Mouse (Mus musculus): ENCODE data around the gene Sf3b2. TPM values are rescaled to one million over a fixed set of nuclear protein-coding genes. Genes with fewer than 3 reads are reported as not detected.
"Not testable (repeated sequence)": the region's sequence is repeated elsewhere in the genome, so short reads cannot be mapped to it uniquely, and the experiment has no call there.

Sf3b2 gene
- polyA plus RNA-seq, 1 experiment = 192 TPM

GRCm38 (mm10) chr19:5272801-5273733, 22.2 kb downstream of the Sf3b2 start, which contains the start of gene Pacs1:
Gene Pacs1, minus strand, starts transcription at chr19:5273119.
- DNase-seq (ENCODE audit: low read depth) = peak; percentile 95
- TF ChIP-seq POLR2A (IDR thresholded peaks at IDR 0.05; ENCODE audit: borderline replicate concordance, extremely low read depth, insufficient read depth, insufficient read length, poor library complexity, severe bottlenecking) (peak; percentile 91), CTCF (IDR thresholded peaks at IDR 0.05; ENCODE audit: borderline replicate concordance, extremely low read depth, insufficient read depth, insufficient read length) (no peak)

- peak; percentile 45 for DNase-seq (ENCODE audit: low read depth)
These were observed 22.9 kb downstream of the Sf3b2 start for GRCm38 (mm10) chr19:5272326-5272795.

GRCm38 (mm10) chr19:5271430-5271829, 23.8 kb downstream of the Sf3b2 start:
- no peak for TF ChIP-seq POLR2A (IDR thresholded peaks at IDR 0.05; ENCODE audit: borderline replicate concordance, extremely low read depth, insufficient read depth, insufficient read length, poor library complexity, severe bottlenecking)
- no peak for DNase-seq (ENCODE audit: low read depth)

More at GRCm38 (mm10) chr19:5272326-5272795, 22.9 kb downstream of the Sf3b2 start:
- TF ChIP-seq POLR2A (IDR thresholded peaks at IDR 0.05; ENCODE audit: borderline replicate concordance, extremely low read depth, insufficient read depth, insufficient read length, poor library complexity, severe bottlenecking) = no peak
- no peak for TF ChIP-seq CTCF (IDR thresholded peaks at IDR 0.05; ENCODE audit: borderline replicate concordance, extremely low read depth, insufficient read depth, insufficient read length)

- DNase-seq (ENCODE audit: low read depth) = no peak
- TF ChIP-seq CTCF (IDR thresholded peaks at IDR 0.05; ENCODE audit: borderline replicate concordance, extremely low read depth, insufficient read depth, insufficient read length) (no peak), POLR2A (IDR thresholded peaks at IDR 0.05; ENCODE audit: borderline replicate concordance, extremely low read depth, insufficient read depth, insufficient read length, poor library complexity, severe bottlenecking) (no peak)
These were observed 25.9 kb downstream of the Sf3b2 start for GRCm38 (mm10) chr19:5269392-5269791.

- TF ChIP-seq CTCF (IDR thresholded peaks at IDR 0.05; ENCODE audit: borderline replicate concordance, extremely low read depth, insufficient read depth, insufficient read length) (no peak), POLR2A (IDR thresholded peaks at IDR 0.05; ENCODE audit: borderline replicate concordance, extremely low read depth, insufficient read depth, insufficient read length, poor library complexity, severe bottlenecking) (no peak)
- no peak for DNase-seq (ENCODE audit: low read depth)
These were observed 26.4 kb downstream of the Sf3b2 start for GRCm38 (mm10) chr19:5268875-5269274.

- no peak for DNase-seq (ENCODE audit: low read depth)
- TF ChIP-seq CTCF (IDR thresholded peaks at IDR 0.05; ENCODE audit: borderline replicate concordance, extremely low read depth, insufficient read depth, insufficient read length) (no peak), POLR2A (IDR thresholded peaks at IDR 0.05; ENCODE audit: borderline replicate concordance, extremely low read depth, insufficient read depth, insufficient read length, poor library complexity, severe bottlenecking) (no peak)
These were observed 27.2 kb downstream of the Sf3b2 start for GRCm38 (mm10) chr19:5268017-5268416.

- no peak for DNase-seq (ENCODE audit: low read depth)
- TF ChIP-seq CTCF (IDR thresholded peaks at IDR 0.05; ENCODE audit: borderline replicate concordance, extremely low read depth, insufficient read depth, insufficient read length) = no peak
- TF ChIP-seq POLR2A (IDR thresholded peaks at IDR 0.05; ENCODE audit: borderline replicate concordance, extremely low read depth, insufficient read depth, insufficient read length, poor library complexity, severe bottlenecking) = no peak
These were observed 28.2 kb downstream of the Sf3b2 start for GRCm38 (mm10) chr19:5267015-5267414.

GRCm38 (mm10) chr19:5257140-5257539, 38.1 kb downstream of the Sf3b2 start:
- TF ChIP-seq CTCF (IDR thresholded peaks at IDR 0.05; ENCODE audit: borderline replicate concordance, extremely low read depth, insufficient read depth, insufficient read length) = no peak
- no peak for TF ChIP-seq POLR2A (IDR thresholded peaks at IDR 0.05; ENCODE audit: borderline replicate concordance, extremely low read depth, insufficient read depth, insufficient read length, poor library complexity, severe bottlenecking)

GRCm38 (mm10) chr19:5236981-5237380, 58.3 kb downstream of the Sf3b2 start:
- not testable (repeated sequence) for DNase-seq (ENCODE audit: low read depth)

More at GRCm38 (mm10) chr19:5257140-5257539, 38.1 kb downstream of the Sf3b2 start:
- no peak for DNase-seq (ENCODE audit: low read depth)

GRCm38 (mm10) chr19:5232696-5233095, 62.6 kb downstream of the Sf3b2 start:
- no peak for DNase-seq (ENCODE audit: low read depth)
- TF ChIP-seq POLR2A (IDR thresholded peaks at IDR 0.05; ENCODE audit: borderline replicate concordance, extremely low read depth, insufficient read depth, insufficient read length, poor library complexity, severe bottlenecking) (no peak), CTCF (IDR thresholded peaks at IDR 0.05; ENCODE audit: borderline replicate concordance, extremely low read depth, insufficient read depth, insufficient read length) (no peak)

GRCm38 (mm10) chr19:5230110-5230509, 65.1 kb downstream of the Sf3b2 start:
- TF ChIP-seq POLR2A (IDR thresholded peaks at IDR 0.05; ENCODE audit: borderline replicate concordance, extremely low read depth, insufficient read depth, insufficient read length, poor library complexity, severe bottlenecking) = no peak
- no peak for DNase-seq (ENCODE audit: low read depth)

GRCm38 (mm10) chr19:5224624-5225023, 70.6 kb downstream of the Sf3b2 start:
- TF ChIP-seq CTCF (IDR thresholded peaks at IDR 0.05; ENCODE audit: borderline replicate concordance, extremely low read depth, insufficient read depth, insufficient read length) (no peak), POLR2A (IDR thresholded peaks at IDR 0.05; ENCODE audit: borderline replicate concordance, extremely low read depth, insufficient read depth, insufficient read length, poor library complexity, severe bottlenecking) (no peak)
- DNase-seq (ENCODE audit: low read depth) = no peak
